Mouse (Mus musculus): ENCODE data around the gene Ttll3. TPM values are rescaled to one million over a fixed set of nuclear protein-coding genes. Genes with fewer than 3 reads are reported as not detected.

Gene Ttll3
- total RNA-seq (2012; rRNA removed) (4.1 and 5.7 TPM in 2 replicates), polyA plus RNA-seq (2012; ENCODE audit: insufficient read depth in 1 of 2, insufficient read length in 2 of 2, low read depth in 1 of 2, low replicate concordance in 2 of 2, missing spikeins in 1 of 2) (10 to 100 TPM in 1 of 2 experiments, not detected in 1; 11.2 TPM)

DNA sequence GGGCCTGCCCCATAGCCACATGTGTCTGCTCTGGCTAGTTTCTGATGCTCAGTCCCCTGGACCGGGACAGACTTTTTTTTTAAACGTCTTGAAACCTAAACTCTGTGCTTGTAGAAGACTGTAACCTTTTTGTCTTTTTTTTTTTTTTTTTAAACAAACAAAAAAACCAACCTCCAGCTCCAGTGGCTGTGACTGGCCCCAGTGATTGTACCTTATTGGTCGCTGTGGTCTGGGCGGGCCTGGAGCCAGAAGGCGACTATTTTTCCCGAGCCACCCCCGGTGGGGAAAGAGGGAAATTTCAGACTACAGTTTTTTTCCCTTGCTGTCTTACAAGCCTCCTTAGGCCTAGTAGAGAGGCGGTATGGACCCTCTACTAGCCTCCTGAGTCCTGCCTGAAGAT, at the start of gene Ttll3:
Gene Ttll3, plus strand, starts transcription at position 301 of the 400 bp plus-strand sequence.
- no peak for DNase-seq (ENCODE audit: low read depth, low spot score)
- no peaks in the 10 kb centered on the region for H3K27me3 ChIP-seq (ENCODE audit: control insufficient read depth in 1 of 2, insufficient read depth in 2 of 2, low read length in 2 of 2)
- no peak within 1 kb of the TSS for H3K9ac ChIP-seq (ENCODE audit: control insufficient read depth, low read depth, low read length, poor library complexity, severe bottlenecking)

GRCm38 (mm10) chr6:113341574-113341973, 47.5 kb upstream of the Ttll3 start:
- Histone ChIP-seq H3K9ac (ENCODE audit: control insufficient read depth, low read depth, low read length, poor library complexity, severe bottlenecking) (no peak overlapping the region), H3K27ac (ENCODE audit: control insufficient read depth, low read depth, low read length) (no peak overlapping the region), H3K9me3 (replicated peaks; ENCODE audit: insufficient read depth, low read length) (no peaks in the 10 kb centered on the region), H3K27me3 (ENCODE audit: control insufficient read depth in 1 of 2, insufficient read depth in 2 of 2, low read length in 2 of 2) (no peaks in the 10 kb centered on the region), H3K4me1 (ENCODE audit: control insufficient read depth in 1 of 2, insufficient read depth in 2 of 2, low read length in 2 of 2) (peaks cover 4 to 18% of the 10 kb centered on the region in 2 experiments), H3K36me3 (ENCODE audit: control insufficient read depth in 1 of 2, insufficient read depth in 2 of 2, low read length in 2 of 2) (peaks cover 0 to 6% of the 10 kb centered on the region in 2 experiments; a peak in 1 of 4 replicates), H3K79me2 (ENCODE audit: control insufficient read depth, insufficient read depth, low read length, poor library complexity) (no peaks in the 10 kb centered on the region), H3K4me3 (ENCODE audit: control insufficient read depth in 1 of 2, insufficient read depth in 1 of 2, low read depth in 2 of 2, low read length in 2 of 2) (no peak overlapping the region)
- no peak for DNase-seq (ENCODE audit: low read depth, low spot score)
- TF ChIP-seq NELFE (IDR thresholded peaks at IDR 0.05; ENCODE audit: low read depth, low read length): no peak
- no peak for TF ChIP-seq MAZ (IDR thresholded peaks at IDR 0.05; ENCODE audit: low read depth, low read length)
- no peak for TF ChIP-seq MXI1 (IDR thresholded peaks at IDR 0.05; ENCODE audit: low read depth, low read length)
- TF ChIP-seq ZC3H11A (IDR thresholded peaks at IDR 0.05; ENCODE audit: low read depth, low read length): no peak
- TF ChIP-seq JUND (IDR thresholded peaks at IDR 0.05; ENCODE audit: low read depth, low read length): no peak
- TF ChIP-seq USF2 (IDR thresholded peaks at IDR 0.05; ENCODE audit: borderline replicate concordance in 1 of 2, insufficient read depth in 1 of 2, low read depth in 1 of 2, low read length in 2 of 2): no peak
- no peak for TF ChIP-seq NRF1 (IDR thresholded peaks at IDR 0.05; ENCODE audit: insufficient read depth, low read depth, low read length, poor library complexity, severe bottlenecking)
- TF ChIP-seq SIN3A (IDR thresholded peaks at IDR 0.05; ENCODE audit: low read length): no peak
- no peak for TF ChIP-seq BHLHE40 (IDR thresholded peaks at IDR 0.05; ENCODE audit: borderline replicate concordance, low read depth, low read length)
- no peak for TF ChIP-seq HCFC1 (IDR thresholded peaks at IDR 0.05; ENCODE audit: low read depth, low read length)
- no peak for TF ChIP-seq ETS1 (IDR thresholded peaks at IDR 0.05; ENCODE audit: low read depth, low read length)

More for the DNA sequence above, at the start of gene Ttll3:
- Histone ChIP-seq H3K79me2 (ENCODE audit: control insufficient read depth, insufficient read depth, low read length, poor library complexity) (no peaks in the 10 kb centered on the region), H3K4me3 (ENCODE audit: control insufficient read depth in 1 of 2, insufficient read depth in 1 of 2, low read depth in 2 of 2, low read length in 2 of 2) (no peak within 1 kb of the TSS), H3K27ac (ENCODE audit: control insufficient read depth, low read depth, low read length) (no peak within 1 kb of the TSS), H3K4me1 (ENCODE audit: control insufficient read depth in 1 of 2, insufficient read depth in 2 of 2, low read length in 2 of 2) (no peaks in the 10 kb centered on the region), H3K36me3 (ENCODE audit: control insufficient read depth in 1 of 2, insufficient read depth in 2 of 2, low read length in 2 of 2) (peaks cover 0 to 33% of the 10 kb centered on the region in 2 experiments; a peak in 2 of 4 replicates), H3K9me3 (replicated peaks; ENCODE audit: insufficient read depth, low read length) (no peaks in the 10 kb centered on the region)
- TF ChIP-seq E2F4 (IDR thresholded peaks at IDR 0.05; ENCODE audit: borderline replicate concordance, low read depth, low read length) (no peak), MEF2A (IDR thresholded peaks at IDR 0.05; ENCODE audit: extremely low read depth, insufficient replicate concordance, low read depth, low read length, poor library complexity, severe bottlenecking) (no peak), POLR2A (IDR thresholded peaks at IDR 0.05; ENCODE audit: control insufficient read depth in 1 of 2, insufficient read depth in 1 of 2, low read depth in 1 of 2, low read length in 2 of 2, poor library complexity in 1 of 2) (no peak), NRF1 (IDR thresholded peaks at IDR 0.05; ENCODE audit: insufficient read depth, low read depth, low read length, poor library complexity, severe bottlenecking) (no peak), ZNF384 (IDR thresholded peaks at IDR 0.05; ENCODE audit: low read depth, low read length) (no peak), HCFC1 (IDR thresholded peaks at IDR 0.05; ENCODE audit: low read depth, low read length) (no peak)
